Mouse (Mus musculus) skeletal muscle tissue, adult 2 months (tissue): Measurements from ENCODE around the gene Adnp.

Source experiments
- DNase-seq: peaks from one replicate; pipeline ENCODE4 v3.0.0-alpha.2; 2012; ENCODE audit warnings: low read depth, low spot score

Gene Adnp

GRCm38 (mm10) chr2:168156361-168156760 is 50.6 kb downstream of the Adnp start:
- no peak for DNase-seq

GRCm38 (mm10) chr2:168155666-168156065 is 51.2 kb downstream of the Adnp start:
- no peak for DNase-seq

GRCm38 (mm10) chr2:168154090-168154881 is 52.6 kb downstream of the Adnp start:
- DNase-seq = peak; percentile 59

DNA sequence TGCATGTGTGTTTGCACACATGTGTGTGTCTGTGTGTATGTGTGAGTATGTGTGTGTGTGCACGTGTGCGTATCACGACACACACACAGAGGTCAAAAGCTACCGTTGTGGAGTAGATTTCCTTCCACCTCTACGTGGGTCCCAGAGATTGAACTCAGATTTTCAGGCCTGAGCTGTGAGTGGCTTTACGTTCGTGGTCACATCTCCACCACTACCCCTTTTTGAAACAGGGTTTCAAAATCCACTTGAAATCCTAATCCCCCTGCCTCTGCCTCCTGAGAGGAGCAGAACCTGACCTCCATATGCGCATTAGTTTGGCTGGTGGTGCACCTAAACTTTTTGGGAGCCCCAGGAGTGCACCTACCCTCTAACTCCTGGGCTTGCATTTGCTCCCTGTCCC is 57.7 kb downstream of the Adnp start:
- no peak for DNase-seq

- no peak for DNase-seq
Observed at GRCm38 (mm10) chr2:168147722-168148432, 59.0 kb downstream of the Adnp start.

GRCm38 (mm10) chr2:168145437-168145836 is 61.5 kb downstream of the Adnp start:
- no peak for DNase-seq

DNA sequence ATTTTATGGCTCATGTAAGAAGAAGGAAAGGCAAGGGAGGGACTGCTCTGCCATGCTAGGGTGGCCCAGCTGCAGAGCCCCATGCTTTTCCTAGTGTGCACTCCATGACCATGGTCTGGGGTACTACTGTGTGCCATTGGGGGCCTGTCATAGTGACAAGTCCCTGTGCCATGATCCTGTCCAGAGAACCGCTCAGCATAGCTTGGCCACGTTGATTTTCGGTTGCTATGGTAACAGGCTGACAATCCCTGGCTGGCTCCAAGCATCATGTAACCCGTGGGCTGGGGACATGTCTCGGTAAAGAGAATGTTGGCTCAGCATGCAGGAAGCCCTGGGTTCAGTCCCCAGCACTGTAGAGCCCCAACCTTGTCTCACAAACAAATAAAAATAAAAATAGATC is 63.1 kb downstream of the Adnp start:
- no peak for DNase-seq

DNA sequence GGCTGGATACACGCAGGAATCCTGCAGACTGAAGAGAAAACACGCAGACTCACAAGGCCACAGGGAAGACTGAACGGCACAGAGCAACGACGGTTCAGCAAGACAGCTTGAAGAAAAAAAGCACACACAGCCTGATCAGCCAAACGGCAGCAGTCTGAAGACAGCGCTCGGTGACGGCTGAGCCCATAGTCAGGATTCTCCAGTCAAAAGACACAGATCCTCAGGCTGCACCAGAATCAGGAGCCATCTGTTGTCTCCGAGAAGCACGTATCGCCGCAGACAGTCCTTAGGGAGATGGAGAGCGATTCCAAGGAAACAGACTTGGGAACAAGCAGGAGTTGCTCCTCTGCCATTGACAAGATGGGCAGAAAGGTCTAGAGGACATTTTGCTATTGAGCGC is 69.8 kb downstream of the Adnp start:
- DNase-seq = no peak
